Mouse (Mus musculus): ENCODE measurements around the gene Slc19a2. TPM values are rescaled to one million over a fixed set of nuclear protein-coding genes. Genes with fewer than 3 reads are reported as not detected.

Gene Slc19a2
- polyA plus RNA-seq, 1 experiment from 2014 or later: 2.0 TPM

DNA sequence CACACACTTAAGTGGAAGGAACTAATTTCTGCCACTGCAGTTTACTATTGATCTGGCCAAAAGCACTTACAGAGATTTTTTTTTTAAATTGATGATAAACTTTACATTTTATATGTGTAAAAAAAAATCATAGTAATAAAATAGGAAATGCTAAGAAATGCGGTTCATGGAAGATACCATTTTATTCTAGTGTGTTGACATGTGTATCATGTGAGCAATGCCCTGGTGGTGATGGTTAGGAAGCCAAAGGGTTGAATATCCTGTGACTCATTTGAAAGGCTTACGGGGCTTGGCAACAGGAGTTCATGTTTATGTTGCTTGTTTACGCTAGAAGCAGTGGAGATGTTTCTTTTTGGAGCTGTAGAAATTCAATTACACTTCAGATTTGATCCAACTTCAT lies 27.7 kb downstream of the Slc19a2 start:
- no peak overlapping the region for H3K27ac ChIP-seq
- H3K36me3 ChIP-seq (ENCODE audit: inconsistent target): no peaks in the 10 kb centered on the region
- no peak overlapping the region for H3K4me3 ChIP-seq (ENCODE audit: inconsistent target)
- no peaks in the 10 kb centered on the region for H3K79me2 ChIP-seq (ENCODE audit: inconsistent target)
- 85% methylated on average over 3 of the region's 3 CpGs for WGBS (ENCODE audit: missing documents)

DNA sequence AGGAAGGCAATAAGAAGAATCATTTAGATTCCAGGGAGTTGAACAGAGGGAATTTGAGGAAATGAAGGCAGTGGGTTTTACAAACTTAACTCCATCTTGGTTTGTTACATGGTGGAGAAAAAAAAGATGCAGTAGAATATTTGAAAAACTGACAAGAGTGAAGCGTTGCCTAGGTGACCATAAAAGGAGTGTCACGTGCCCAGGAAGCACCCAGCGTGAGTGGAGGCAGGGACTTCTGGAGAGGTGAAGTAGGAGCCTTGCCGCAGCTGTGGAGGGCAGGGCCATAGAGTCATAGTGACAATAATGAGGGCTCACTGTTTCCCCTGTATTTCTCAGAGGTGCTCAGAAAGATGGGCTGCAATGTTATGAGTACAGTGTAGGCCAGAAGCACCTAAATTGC lies 30.5 kb downstream of the Slc19a2 start:
- 87% methylated on average over 4 of the region's 4 CpGs for WGBS (ENCODE audit: missing documents)
- Histone ChIP-seq H3K79me2 (ENCODE audit: inconsistent target) (no peaks in the 10 kb centered on the region), H3K4me3 (ENCODE audit: inconsistent target) (no peak overlapping the region), H3K36me3 (ENCODE audit: inconsistent target) (no peaks in the 10 kb centered on the region), H3K27ac (no peak overlapping the region)

DNA sequence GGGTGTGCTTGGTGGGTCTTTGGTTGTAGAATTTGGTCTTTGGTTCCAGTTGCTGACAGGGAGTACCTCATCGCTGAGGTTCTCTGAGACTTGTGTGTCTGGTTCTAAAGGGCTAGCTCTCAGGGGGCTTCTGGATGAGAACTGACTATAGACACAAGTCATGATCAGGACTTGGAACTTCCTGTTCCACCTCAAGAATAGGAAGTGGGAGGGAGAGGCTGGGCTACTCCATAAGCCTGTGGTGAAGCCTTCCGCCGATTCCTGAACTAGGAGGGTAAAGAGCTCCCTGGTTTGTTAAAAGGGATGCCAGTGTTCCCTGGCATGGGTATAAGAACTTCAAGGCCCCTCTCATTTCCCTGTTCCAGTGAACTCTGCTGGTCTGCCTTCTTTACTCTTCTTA lies 35.2 kb downstream of the Slc19a2 start:
- Histone ChIP-seq H3K4me3 (ENCODE audit: inconsistent target) (no peak overlapping the region), H3K79me2 (ENCODE audit: inconsistent target) (no peaks in the 10 kb centered on the region), H3K27ac (no peak overlapping the region), H3K36me3 (ENCODE audit: inconsistent target) (no peaks in the 10 kb centered on the region)
- WGBS (ENCODE audit: missing documents): 85% methylated on average over 3 of the region's 3 CpGs

DNA sequence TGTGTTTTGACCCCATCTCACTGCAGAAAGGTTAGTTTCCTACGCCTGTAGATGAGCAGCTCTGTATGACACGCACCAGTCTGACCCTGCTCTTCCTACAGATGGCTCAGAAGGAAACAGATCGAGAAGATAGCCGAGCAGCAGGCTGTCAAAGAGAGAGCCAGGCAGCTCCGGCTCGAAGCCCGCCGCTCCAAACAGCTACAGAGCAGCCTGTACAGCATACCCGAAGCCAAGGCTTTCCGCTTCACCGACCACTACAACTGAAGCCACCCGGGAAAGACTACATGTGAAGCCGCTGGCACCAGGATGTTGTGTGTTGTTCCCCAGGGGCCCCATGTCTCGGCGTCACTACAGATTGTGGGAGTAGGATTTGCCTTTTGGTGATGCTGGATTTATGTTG lies 38.6 kb downstream of the Slc19a2 start:
- no peaks in the 10 kb centered on the region for H3K79me2 ChIP-seq (ENCODE audit: inconsistent target)
- peaks cover 20% of the 10 kb centered on the region for H3K36me3 ChIP-seq (ENCODE audit: inconsistent target)
- WGBS (ENCODE audit: missing documents): 92% methylated on average over 15 of the region's 15 CpGs

DNA sequence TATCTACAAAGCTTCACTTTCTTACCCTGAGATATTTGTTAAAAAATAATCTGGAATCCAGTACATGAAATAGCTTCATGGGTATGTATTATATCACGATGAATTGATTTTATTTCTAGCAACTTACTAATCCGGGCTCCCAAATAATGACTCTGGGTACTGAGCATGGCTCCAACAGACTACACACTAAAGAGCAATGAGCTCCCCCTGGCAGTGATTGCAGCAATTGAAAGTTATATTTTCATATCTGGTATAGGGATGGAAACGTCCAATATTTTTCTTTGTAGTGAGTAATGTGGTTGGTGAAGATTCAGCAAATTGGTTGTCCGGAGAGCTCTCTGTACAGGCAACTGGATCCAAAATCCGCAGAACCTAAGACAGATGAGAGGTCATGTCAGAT lies 43.2 kb downstream of the Slc19a2 start:
- Histone ChIP-seq H3K79me2 (ENCODE audit: inconsistent target) (no peaks in the 10 kb centered on the region), H3K27ac (no peak overlapping the region), H3K36me3 (ENCODE audit: inconsistent target) (peaks cover 46% of the 10 kb centered on the region), H3K4me3 (ENCODE audit: inconsistent target) (no peak overlapping the region)
- 95% methylated on average over 5 of the region's 5 CpGs for WGBS (ENCODE audit: missing documents)

More for the DNA sequence above, 38.6 kb downstream of the Slc19a2 start:
- Histone ChIP-seq H3K4me3 (ENCODE audit: inconsistent target) (no peak overlapping the region), H3K27ac (no peak overlapping the region)

DNA sequence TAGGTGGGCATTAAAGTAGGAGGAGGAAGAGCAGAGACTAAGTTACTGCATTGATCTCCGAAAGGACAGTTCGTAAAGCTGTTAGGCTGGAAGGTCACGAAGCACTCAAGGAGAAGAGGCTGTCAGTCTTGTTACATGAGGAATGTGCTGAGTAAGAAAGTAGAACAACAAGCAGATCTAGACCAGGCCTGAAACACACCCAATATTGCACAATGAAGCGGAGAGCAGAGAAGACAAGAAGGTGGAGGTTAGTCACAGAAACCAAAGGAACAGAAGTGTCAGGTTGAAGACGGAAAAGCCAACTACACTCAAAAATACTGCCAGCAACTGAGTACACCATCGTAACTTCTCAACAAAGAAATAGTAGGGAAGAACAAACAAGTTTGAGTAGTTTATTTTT lies 45.2 kb downstream of the Slc19a2 start:
- H3K79me2 ChIP-seq (ENCODE audit: inconsistent target): no peaks in the 10 kb centered on the region
- 90% methylated on average over 6 of the region's 6 CpGs for WGBS (ENCODE audit: missing documents)
- no peak overlapping the region for H3K4me3 ChIP-seq (ENCODE audit: inconsistent target)
- H3K36me3 ChIP-seq (ENCODE audit: inconsistent target): peaks cover 57% of the 10 kb centered on the region
- H3K27ac ChIP-seq: no peak overlapping the region

DNA sequence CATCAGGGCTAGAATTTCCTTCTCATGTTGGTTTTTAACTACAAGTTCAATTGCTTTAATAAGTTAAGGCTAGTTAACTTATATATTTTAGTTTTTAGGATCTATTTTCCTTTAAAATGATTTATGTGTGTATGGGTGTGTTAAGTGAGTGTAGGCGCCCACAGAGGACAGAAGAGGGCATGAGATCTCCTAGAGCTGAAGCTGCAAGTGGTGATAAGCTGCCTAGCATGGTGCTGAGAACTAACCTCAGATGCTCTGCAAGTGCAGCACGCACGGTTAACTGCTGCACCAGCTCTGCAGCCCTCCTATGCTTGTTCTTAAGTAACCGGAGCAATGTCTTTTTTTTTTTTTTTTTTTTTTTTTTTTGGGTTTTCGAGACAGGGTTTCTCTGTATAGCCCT lies 47.6 kb downstream of the Slc19a2 start:
- Histone ChIP-seq H3K4me3 (ENCODE audit: inconsistent target) (no peak overlapping the region), H3K36me3 (ENCODE audit: inconsistent target) (peaks cover 63% of the 10 kb centered on the region), H3K27ac (no peak overlapping the region), H3K79me2 (ENCODE audit: inconsistent target) (no peaks in the 10 kb centered on the region)
- 96% methylated on average over 3 of the region's 5 CpGs for WGBS (ENCODE audit: missing documents)

DNA sequence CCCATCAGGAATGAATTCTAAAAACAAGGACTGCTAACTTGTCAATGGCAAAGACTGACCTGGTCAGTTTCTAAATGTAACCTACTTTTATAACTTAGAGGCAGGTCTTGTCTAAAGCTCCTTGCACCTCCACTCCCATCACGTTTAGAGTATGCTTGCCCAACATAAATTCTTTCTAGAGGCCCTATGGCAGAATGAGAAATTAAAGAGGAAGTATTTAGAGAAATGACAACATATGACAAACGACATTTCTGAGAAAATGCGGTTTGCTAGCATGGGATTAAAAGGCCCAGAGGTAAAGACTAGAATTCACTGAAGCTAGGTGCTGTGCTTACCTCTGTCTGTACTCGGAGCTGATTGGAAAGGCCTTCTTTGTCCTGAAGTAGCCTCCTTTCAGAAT lies 53.1 kb downstream of the Slc19a2 start:
- Histone ChIP-seq H3K36me3 (ENCODE audit: inconsistent target) (peaks cover 31% of the 10 kb centered on the region), H3K4me3 (ENCODE audit: inconsistent target) (no peak overlapping the region), H3K79me2 (ENCODE audit: inconsistent target) (peaks cover 34% of the 10 kb centered on the region), H3K27ac (no peak overlapping the region)
- WGBS (ENCODE audit: missing documents): 8% methylated on average over 4 of the region's 4 CpGs

DNA sequence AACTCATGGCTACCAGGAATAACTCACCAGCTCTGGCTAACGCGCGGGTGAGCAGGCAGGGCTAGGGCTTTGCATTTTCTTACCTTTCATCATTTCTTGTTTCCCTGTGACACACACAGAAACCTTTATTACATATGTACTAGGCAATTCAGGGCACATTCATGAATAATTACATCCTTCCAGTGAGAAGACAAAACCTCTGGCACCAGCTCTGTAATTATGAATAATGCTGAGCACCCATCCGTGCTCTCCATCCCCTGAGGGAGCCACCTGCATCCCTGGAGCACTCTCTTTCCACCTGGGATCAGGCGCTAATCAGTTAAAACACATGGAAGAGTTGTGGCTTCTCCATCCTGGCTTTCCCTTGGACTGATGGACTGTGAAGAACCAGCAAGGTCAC lies 55.0 kb downstream of the Slc19a2 start, which contains the start of gene Nme7:
Nme7 (plus strand) TSS at position 301 of the 400 bp plus-strand sequence.
- H3K27ac ChIP-seq: no peak within 1 kb of the TSS
- no peak within 1 kb of the TSS for H3K4me3 ChIP-seq (ENCODE audit: inconsistent target)
- 90% methylated on average over 5 of the region's 5 CpGs for WGBS (ENCODE audit: missing documents)
- peaks cover 34% of the 10 kb centered on the region for H3K79me2 ChIP-seq (ENCODE audit: inconsistent target)
- H3K36me3 ChIP-seq (ENCODE audit: inconsistent target): peaks cover 22% of the 10 kb centered on the region

DNA sequence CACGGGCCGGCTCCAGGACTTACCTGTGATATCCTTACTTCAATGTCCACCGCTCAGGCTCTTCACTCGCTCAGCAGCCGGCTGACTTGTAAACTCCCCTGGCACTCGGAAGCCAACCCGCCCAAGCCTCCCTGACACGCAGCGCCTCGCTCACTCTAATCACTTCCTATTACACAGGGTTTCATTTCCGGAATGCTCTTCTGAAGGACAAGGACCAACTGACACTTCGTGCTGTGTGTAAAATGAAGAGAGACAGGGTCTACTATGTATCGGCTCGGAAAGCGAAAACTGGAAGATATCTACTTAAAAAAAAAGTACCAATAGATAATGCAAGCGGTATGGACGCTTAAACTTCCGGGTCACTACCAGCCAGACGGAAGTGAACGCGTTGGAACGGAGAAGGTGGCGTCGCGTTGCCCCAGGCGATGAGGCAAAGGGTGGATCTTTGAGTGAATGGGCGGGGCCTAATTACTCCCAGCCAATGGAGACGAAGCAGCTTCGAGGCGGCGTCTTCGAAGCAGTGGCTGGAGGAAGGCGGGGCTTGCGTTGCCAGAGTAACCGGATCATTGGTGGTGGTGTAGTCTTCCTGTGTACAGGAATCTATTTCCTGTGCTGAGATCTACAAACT lies 58.4 kb downstream of the Slc19a2 start, which contains the start of gene Blzf1:
Blzf1 (minus strand) TSS at position 366 of the 628 bp plus-strand sequence.
- Histone ChIP-seq H3K4me3 (ENCODE audit: inconsistent target) (peak within 1 kb of the TSS; percentile 96), H3K79me2 (ENCODE audit: inconsistent target) (peaks cover 34% of the 10 kb centered on the region), H3K27ac (peak within 1 kb of the TSS; percentile 76), H3K36me3 (ENCODE audit: inconsistent target) (peaks cover 3% of the 10 kb centered on the region; the same call in 1 of the 2 replicates)
- WGBS (ENCODE audit: missing documents): 1% methylated on average over 35 of the region's 35 CpGs

DNA sequence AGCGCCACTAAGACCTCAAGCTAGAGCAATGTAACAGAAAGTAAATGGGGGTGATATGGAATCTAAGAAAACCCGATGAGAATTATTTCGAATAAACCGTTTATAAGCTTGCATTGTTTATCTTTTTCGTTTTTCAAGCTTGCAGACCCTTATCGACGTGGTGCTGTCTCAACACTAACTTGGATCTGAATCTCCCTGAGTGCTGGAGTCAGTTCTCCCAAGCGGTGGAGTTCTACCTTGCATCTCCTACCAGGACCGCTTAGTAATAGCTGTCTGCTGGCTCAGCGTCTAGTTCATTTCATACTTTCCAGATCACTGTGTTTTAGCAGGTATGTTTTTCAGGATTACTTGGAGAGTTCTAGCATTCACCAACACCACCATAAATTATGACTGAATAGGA lies 59.1 kb downstream of the Slc19a2 start:
- WGBS (ENCODE audit: missing documents): 11% methylated on average over 10 of the region's 10 CpGs
- Histone ChIP-seq H3K79me2 (ENCODE audit: inconsistent target) (peaks cover 34% of the 10 kb centered on the region), H3K36me3 (ENCODE audit: inconsistent target) (peaks cover 3% of the 10 kb centered on the region; the same call in 1 of the 2 replicates), H3K4me3 (ENCODE audit: inconsistent target) (peak overlapping the region; percentile 96), H3K27ac (peak overlapping the region; percentile 76)

DNA sequence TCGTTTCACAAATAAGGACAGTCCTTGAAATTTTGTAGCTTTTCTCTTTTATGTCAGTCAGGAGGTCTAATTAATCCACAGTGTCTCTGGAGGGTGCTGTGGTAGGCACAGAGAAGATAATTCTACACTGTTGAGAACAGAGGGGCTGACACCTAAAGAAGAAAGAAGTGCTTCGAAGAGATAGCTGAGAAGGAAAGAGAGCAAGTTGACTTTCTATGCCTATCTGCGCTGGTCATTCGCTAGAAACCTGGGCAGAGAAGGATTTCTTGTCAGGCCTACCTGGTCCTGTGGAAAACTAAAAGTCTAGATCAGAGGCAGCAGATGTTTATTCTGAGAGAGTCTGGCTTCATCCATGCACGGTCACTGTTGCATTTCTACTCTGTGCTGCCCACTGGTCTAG lies 65.2 kb downstream of the Slc19a2 start:
- Histone ChIP-seq H3K79me2 (ENCODE audit: inconsistent target) (no peaks in the 10 kb centered on the region), H3K4me3 (ENCODE audit: inconsistent target) (no peak overlapping the region), H3K36me3 (ENCODE audit: inconsistent target) (no peaks in the 10 kb centered on the region), H3K27ac (no peak overlapping the region)
- 92% methylated on average over 5 of the region's 5 CpGs for WGBS (ENCODE audit: missing documents)

Other genes starting within 250 kb of the Slc19a2 start
- 0.09 TPM in 1 of 3 replicates, not detected in the others for gene Sele, start 200.8 kb upstream of the Slc19a2 start, polyA plus RNA-seq (2018)
- 0.93 to 3.3 TPM (median 2.5 TPM) in 3 replicates for gene Sell, start 187.1 kb upstream of the Slc19a2 start, polyA plus RNA-seq (2018)
- 0.11 to 0.69 TPM (median 0.25 TPM) in 3 replicates for gene Selp, start 133.8 kb upstream of the Slc19a2 start, polyA plus RNA-seq (2018)
- gene F5, start 97.2 kb upstream of the Slc19a2 start, polyA plus RNA-seq (2018): 0.12 to 0.55 TPM (median 0.23 TPM) in 3 replicates
- gene Ccdc181, start 26.5 kb downstream of the Slc19a2 start, polyA plus RNA-seq (2018): 5.3 to 15.9 TPM (median 5.9 TPM) in 3 replicates
- 10.9 to 12.9 TPM (median 11.3 TPM) in 3 replicates for gene Nme7, start 55.1 kb downstream of the Slc19a2 start, polyA plus RNA-seq (2018)
- 10.0 to 21.5 TPM (median 13.1 TPM) in 3 replicates for gene Blzf1, start 58.4 kb downstream of the Slc19a2 start, polyA plus RNA-seq (2018)
- 0.13 to 1.1 TPM (median 0.19 TPM) in 3 replicates for gene Atp1b1, start 209.3 kb downstream of the Slc19a2 start, polyA plus RNA-seq (2018)

Measured in macrophage (primary cell).